Mouse (Mus musculus): ENCODE data around the gene Ptcd2. TPM values are rescaled to one million over a fixed set of nuclear protein-coding genes. Genes with fewer than 3 reads are reported as not detected.

Ptcd2 gene
- polyA plus RNA-seq, 1 experiment from 2014 or later = 48.8 TPM

DNA sequence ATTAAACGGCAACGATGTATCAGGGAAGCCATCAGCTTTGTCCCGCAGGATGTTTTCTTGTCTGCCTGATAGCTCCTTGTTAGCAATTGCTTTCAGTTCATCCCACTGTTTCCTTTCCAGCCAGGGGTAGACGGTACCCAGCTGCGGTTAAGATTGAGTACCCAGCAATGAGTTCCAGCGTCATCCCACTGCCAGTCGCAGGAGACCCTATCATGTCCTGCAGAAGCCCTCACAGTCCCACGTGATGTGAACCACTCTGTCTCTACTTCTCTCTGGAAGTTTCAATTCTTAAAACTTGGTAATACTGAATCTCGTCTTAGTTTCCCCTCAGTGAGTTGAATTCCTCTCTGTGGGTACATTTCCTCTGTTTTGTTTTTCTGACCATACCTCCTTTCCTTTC lies 56.7 kb downstream of the Ptcd2 start:
- Histone ChIP-seq H3K9me3 (ENCODE audit: low read depth, low read length) (no peaks in the 10 kb centered on the region), H3K36me3 (ENCODE audit: insufficient read depth) (no peaks in the 10 kb centered on the region), H3K4me1 (ENCODE audit: insufficient read depth) (peaks cover 4% of the 10 kb centered on the region; the same call in 1 of the 2 replicates), H3K9ac (no peak overlapping the region), H3K4me2 (no peak overlapping the region), H3K27me3 (ENCODE audit: insufficient read depth, low read length) (no peaks in the 10 kb centered on the region), H3K27ac (ENCODE audit: low read depth) (no peak overlapping the region), H3K4me3 (ENCODE audit: low read depth, low read length) (no peak overlapping the region)
- 76% methylated on average over 9 of the region's 9 CpGs for WGBS
- ATAC-seq (ENCODE audit: insufficient read depth) (no peak), DNase-seq (no peak)
- TF ChIP-seq CTCF (IDR thresholded peaks at IDR 0.05; ENCODE audit: low read depth) = no peak

DNA sequence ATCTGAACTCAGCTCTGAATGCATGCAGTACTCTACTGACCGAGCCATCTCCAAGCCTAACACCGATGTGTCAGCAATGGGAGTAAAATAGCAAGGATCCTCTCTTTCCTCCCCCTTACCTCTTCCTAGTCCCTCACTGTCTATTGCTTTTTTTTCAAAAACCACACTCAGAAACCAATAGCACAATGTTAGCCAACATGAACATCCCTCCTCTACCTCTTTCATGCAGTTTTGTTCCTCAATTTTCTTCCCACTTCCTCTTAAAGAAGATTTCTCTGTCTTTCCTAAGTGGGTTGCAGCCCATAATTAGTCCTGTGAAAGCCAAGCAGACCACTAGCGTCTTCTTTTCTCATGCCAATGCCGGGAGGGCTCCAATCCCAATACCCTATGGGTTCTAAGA lies 57.3 kb downstream of the Ptcd2 start:
- Histone ChIP-seq H3K36me3 (ENCODE audit: insufficient read depth) (no peaks in the 10 kb centered on the region), H3K4me1 (ENCODE audit: insufficient read depth) (peaks cover 4% of the 10 kb centered on the region; the same call in 1 of the 2 replicates), H3K27ac (ENCODE audit: low read depth) (no peak overlapping the region), H3K27me3 (ENCODE audit: insufficient read depth, low read length) (no peaks in the 10 kb centered on the region), H3K9ac (no peak overlapping the region), H3K9me3 (ENCODE audit: low read depth, low read length) (no peaks in the 10 kb centered on the region), H3K4me2 (no peak overlapping the region), H3K4me3 (ENCODE audit: low read depth, low read length) (no peak overlapping the region)
- no peak for DNase-seq
- no peak for ATAC-seq (ENCODE audit: insufficient read depth)
- 93% methylated on average over 4 of the region's 4 CpGs for WGBS
- TF ChIP-seq CTCF (IDR thresholded peaks at IDR 0.05; ENCODE audit: low read depth) = no peak

DNA sequence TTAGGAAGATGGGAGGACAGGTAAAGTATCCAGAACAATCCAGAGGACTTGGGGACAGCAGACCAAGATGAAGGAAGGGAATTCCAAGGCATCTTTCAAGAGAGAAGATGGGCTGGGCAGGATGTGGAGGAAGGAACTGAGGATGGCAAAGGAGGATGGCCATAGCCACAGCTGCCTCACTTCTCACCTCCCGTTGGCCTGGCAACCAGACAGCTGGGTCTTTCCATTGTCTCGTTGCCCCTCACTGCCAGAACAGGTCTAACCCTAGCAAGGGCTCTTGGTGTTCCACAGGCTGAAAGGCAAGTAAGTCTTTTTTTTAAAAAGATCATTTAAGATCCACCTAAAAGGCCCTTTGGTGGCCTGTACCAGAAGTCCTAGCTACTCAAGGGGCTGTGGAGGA lies 59.3 kb downstream of the Ptcd2 start:
- DNase-seq = no peak
- Histone ChIP-seq H3K4me2 (no peak overlapping the region), H3K27ac (ENCODE audit: low read depth) (no peak overlapping the region), H3K4me1 (ENCODE audit: insufficient read depth) (peaks cover 4% of the 10 kb centered on the region; the same call in 1 of the 2 replicates), H3K9me3 (ENCODE audit: low read depth, low read length) (no peaks in the 10 kb centered on the region), H3K9ac (no peak overlapping the region), H3K4me3 (ENCODE audit: low read depth, low read length) (no peak overlapping the region), H3K27me3 (ENCODE audit: insufficient read depth, low read length) (no peaks in the 10 kb centered on the region), H3K36me3 (ENCODE audit: insufficient read depth) (no peaks in the 10 kb centered on the region)
- WGBS = 40% methylated on average over 2 of the region's 2 CpGs
- no peak for TF ChIP-seq CTCF (IDR thresholded peaks at IDR 0.05; ENCODE audit: low read depth)
- no peak for ATAC-seq (ENCODE audit: insufficient read depth)

DNA sequence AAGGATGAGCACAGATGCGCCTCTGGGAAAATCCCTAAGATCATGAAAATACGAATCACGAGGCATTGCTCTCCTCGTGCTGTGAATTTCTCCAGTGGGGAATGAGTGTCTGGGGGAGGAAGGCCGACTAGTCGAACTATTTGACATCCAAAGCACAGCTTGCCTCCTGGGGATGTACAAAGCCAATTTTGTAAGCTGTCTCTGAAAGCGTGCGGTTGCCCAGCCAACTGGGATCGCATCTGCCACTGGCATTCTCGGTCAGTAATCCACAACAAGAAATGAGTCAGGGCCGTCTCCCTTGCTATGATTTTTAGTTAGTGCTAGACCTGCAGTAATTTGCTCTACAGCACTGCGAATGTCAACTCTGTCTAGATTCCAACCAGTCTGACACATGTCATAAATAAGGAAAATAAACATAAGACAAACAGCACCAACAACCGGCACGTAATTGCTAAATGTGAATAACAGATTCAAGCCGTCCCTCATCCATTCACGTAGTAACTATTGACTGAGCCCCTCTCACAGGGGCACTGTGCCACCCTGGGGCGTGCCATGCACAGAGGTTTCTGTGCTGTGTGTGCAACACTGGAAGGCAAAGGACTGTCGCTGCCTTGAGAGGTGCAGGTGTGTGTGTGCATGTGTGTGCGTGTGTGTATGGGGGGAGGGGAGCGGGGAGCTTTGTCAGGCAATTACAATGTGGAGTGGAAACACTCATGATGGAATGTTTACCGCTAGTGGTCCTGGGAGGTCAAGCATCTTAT lies 59.9 kb downstream of the Ptcd2 start:
- Histone ChIP-seq H3K4me2 (no peak overlapping the region), H3K4me1 (ENCODE audit: insufficient read depth) (peaks cover 4% of the 10 kb centered on the region; the same call in 1 of the 2 replicates), H3K4me3 (ENCODE audit: low read depth, low read length) (no peak overlapping the region), H3K27me3 (ENCODE audit: insufficient read depth, low read length) (no peaks in the 10 kb centered on the region), H3K9me3 (ENCODE audit: low read depth, low read length) (no peaks in the 10 kb centered on the region), H3K27ac (ENCODE audit: low read depth) (no peak overlapping the region), H3K9ac (no peak overlapping the region), H3K36me3 (ENCODE audit: insufficient read depth) (no peaks in the 10 kb centered on the region)
- no peak for ATAC-seq (ENCODE audit: insufficient read depth)
- WGBS = 80% methylated on average over 21 of the region's 21 CpGs
- DNase-seq = no peak
- no peak for TF ChIP-seq CTCF (IDR thresholded peaks at IDR 0.05; ENCODE audit: low read depth)

DNA sequence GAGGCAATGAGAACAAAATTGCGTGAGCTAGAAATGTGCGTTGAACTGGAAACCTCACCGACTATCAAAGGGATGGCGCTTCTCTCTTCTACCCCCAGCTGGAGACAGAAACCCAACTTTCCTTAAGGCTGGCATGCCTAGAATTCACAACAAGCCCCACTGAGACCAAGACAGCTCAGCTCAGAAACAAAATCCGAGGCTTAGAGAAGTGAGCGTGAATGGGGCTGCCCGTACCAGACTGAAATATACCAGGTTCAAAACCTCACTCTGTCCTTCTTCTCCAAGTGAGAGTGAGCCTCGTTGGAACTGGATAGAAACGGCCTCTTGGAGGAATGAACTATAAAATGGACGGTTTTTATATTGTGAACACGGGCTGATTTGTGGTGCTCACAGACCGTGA lies 60.6 kb downstream of the Ptcd2 start:
- WGBS = 89% methylated on average over 12 of the region's 12 CpGs
- peaks cover 4% of the 10 kb centered on the region; the same call in 1 of the 2 replicates for H3K4me1 ChIP-seq (ENCODE audit: insufficient read depth)
- ATAC-seq (ENCODE audit: insufficient read depth) = no peak
- no peaks in the 10 kb centered on the region for H3K36me3 ChIP-seq (ENCODE audit: insufficient read depth)
- no peak overlapping the region for H3K27ac ChIP-seq (ENCODE audit: low read depth)
- DNase-seq = no peak
- no peak for TF ChIP-seq CTCF (IDR thresholded peaks at IDR 0.05; ENCODE audit: low read depth)
- H3K4me3 ChIP-seq (ENCODE audit: low read depth, low read length) = no peak overlapping the region
- H3K4me2 ChIP-seq = no peak overlapping the region
- H3K9ac ChIP-seq = no peak overlapping the region
- H3K27me3 ChIP-seq (ENCODE audit: insufficient read depth, low read length) = no peaks in the 10 kb centered on the region
- no peaks in the 10 kb centered on the region for H3K9me3 ChIP-seq (ENCODE audit: low read depth, low read length)

DNA sequence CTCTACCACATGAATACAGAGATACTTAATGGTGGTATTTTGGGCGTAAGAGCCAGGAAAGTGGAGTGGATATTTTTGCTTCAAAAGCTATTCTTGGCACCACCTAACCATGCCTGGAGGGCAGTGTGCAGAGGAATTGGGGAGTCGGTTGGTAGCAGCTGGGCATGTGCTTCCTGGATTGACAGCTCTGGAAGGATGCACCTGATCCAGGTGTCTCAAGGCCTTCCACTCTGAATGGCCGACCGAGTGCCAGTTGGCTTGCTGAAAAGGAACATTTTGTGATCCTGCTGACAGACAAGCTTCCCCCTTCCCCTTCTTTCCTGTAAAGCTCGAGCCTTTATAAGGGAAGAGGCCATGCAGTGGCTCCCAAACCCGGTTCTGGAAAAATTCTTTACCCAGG lies 61.5 kb downstream of the Ptcd2 start:
- no peaks in the 10 kb centered on the region for H3K27me3 ChIP-seq (ENCODE audit: insufficient read depth, low read length)
- no peak overlapping the region for H3K27ac ChIP-seq (ENCODE audit: low read depth)
- ATAC-seq (ENCODE audit: insufficient read depth) = no peak
- no peaks in the 10 kb centered on the region for H3K36me3 ChIP-seq (ENCODE audit: insufficient read depth)
- no peak overlapping the region for H3K9ac ChIP-seq
- no peak for TF ChIP-seq CTCF (IDR thresholded peaks at IDR 0.05; ENCODE audit: low read depth)
- WGBS = 65% methylated on average over 6 of the region's 6 CpGs
- peaks cover 4% of the 10 kb centered on the region; the same call in 1 of the 2 replicates for H3K4me1 ChIP-seq (ENCODE audit: insufficient read depth)
- no peak overlapping the region for H3K4me3 ChIP-seq (ENCODE audit: low read depth, low read length)
- no peak for DNase-seq
- no peaks in the 10 kb centered on the region for H3K9me3 ChIP-seq (ENCODE audit: low read depth, low read length)
- no peak overlapping the region for H3K4me2 ChIP-seq

DNA sequence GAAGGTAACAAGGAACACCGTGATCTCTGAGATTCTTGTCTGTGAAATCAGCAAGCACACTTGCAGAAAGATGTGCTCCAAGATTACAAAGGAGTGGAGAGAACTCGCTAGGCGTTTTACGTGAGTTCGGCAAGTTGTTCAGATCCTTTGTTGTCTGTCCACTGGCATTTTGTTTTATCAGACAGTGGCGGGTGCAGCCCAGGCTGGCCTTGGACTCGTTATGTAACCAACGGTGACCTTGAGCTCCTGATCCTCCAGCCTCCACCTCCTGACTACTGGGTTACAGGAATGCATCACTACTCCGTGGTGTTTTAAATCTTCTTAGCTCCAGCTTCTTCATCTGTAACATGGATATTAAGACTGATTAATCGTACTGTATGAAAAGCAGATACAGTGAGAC lies 65.2 kb downstream of the Ptcd2 start:
- Histone ChIP-seq H3K4me3 (ENCODE audit: low read depth, low read length) (no peak overlapping the region), H3K36me3 (ENCODE audit: insufficient read depth) (no peaks in the 10 kb centered on the region), H3K9ac (no peak overlapping the region), H3K27me3 (ENCODE audit: insufficient read depth, low read length) (no peaks in the 10 kb centered on the region), H3K4me2 (no peak overlapping the region), H3K4me1 (ENCODE audit: insufficient read depth) (peaks cover 4% of the 10 kb centered on the region; the same call in 1 of the 2 replicates), H3K9me3 (ENCODE audit: low read depth, low read length) (no peaks in the 10 kb centered on the region), H3K27ac (ENCODE audit: low read depth) (no peak overlapping the region)
- WGBS = 56% methylated on average over 10 of the region's 10 CpGs
- DNase-seq (no peak), ATAC-seq (ENCODE audit: insufficient read depth) (no peak)
- no peak for TF ChIP-seq CTCF (IDR thresholded peaks at IDR 0.05; ENCODE audit: low read depth)
